Mouse (Mus musculus) erythroblast, embryonic 14.5 days (primary cell): ENCODE results near the gene Siva1.

Source experiments
- GATA1 ChIP-seq: IDR thresholded peaks from 2 replicates; pipeline ENCODE4 v1.6.1; 2012; ENCODE audit warnings: low read length, inconsistent platforms, mixed read lengths
- TAL1 ChIP-seq: IDR thresholded peaks from 3 replicates; pipeline ENCODE4 v1.6.1; 2012; ENCODE audit warnings: low read length, inconsistent platforms, mixed read lengths

- TF ChIP-seq GATA1: no peak
- TF ChIP-seq TAL1: no peak
These were observed 47.5 kb upstream of the Siva1 start for GRCm38 (mm10) chr12:112596891-112597500.
